Mouse (Mus musculus) left cerebral cortex, adult 11 months (tissue): Measurements from ENCODE around the gene Scgb1b20.
"Not testable (repeated sequence)": the region's sequence is repeated elsewhere in the genome, so short reads cannot be mapped to it uniquely, and the experiment has no call there.

Source experiments
- DNase-seq: peaks from one replicate; pipeline ENCODE4 v3.0.0; 2022; ENCODE audit warnings: low spot score

Gene Scgb1b20

DNA sequence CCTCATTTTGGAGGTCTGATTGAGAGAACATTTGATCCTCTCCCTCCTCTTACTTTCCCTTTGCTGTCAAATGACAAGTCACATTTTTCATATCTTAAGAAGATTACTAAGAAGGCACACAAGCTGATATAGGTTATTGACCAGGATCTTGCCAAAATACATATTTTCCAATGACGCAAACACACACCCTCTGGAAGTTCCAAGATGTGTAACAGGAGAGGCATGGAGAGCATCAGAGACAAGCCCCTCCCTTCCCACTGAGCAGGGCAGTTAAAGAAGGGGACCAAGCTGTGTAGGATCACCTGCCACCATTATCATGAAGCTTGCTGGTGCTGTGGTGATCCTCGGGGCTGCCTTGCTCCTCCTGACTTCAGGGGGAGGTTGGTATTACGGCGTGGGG is at the start of gene Scgb1b20:
Gene Scgb1b20 (plus strand): TSS at position 301 of the 400 bp plus-strand sequence.
- not testable (repeated sequence) for DNase-seq

GRCm38 (mm10) chr7:33366222-33366621 is 6.8 kb upstream of the Scgb1b20 start, which contains the start of gene Scgb2b20:
Gene Scgb2b20, minus strand, starts transcription at chr7:33366322.
- not testable (repeated sequence) for DNase-seq

- DNase-seq: not testable (repeated sequence)
Observed at GRCm38 (mm10) chr7:33399749-33400148, 26.7 kb downstream of the Scgb1b20 start.

DNA sequence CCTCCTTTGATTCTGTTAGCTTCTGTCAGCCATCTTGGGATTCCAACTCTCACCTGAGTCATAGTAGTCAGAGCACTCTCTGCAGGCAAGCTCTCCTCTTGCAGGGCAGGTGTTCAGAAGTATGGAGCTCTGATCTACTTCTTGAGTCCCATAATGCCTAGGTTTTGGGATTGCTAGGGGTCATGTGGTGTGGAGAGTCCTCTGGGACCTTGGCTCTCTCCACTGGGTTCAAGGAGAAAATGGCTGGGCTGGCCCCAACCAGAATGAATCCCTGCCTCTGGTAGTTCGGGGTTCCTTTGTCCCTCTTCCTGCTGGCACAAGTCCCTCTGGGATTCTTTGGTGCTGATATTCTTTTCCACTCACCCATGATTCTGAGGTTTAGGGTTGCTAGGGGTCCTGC is 28.6 kb downstream of the Scgb1b20 start:
- DNase-seq: no peak

DNA sequence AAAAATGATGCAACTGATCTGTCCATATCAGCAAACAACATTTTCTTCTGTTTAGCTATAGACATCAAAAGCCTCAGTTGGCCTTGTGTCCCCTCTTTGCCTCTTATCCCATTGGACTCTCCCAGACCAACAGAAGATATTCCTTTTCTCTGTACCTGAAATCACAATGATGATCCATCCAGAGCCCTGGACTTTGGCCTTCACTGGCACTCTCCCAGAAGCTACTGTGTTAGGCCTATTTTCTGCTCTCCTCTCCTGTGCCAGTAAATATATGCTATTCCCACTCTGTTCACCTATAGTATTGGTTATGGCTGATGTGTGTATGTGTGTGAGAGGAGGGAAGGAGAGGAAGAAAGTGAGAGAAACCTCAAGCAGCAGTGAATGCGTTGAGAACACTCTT is 36.6 kb downstream of the Scgb1b20 start:
- not testable (repeated sequence) for DNase-seq
